Mouse (Mus musculus): ENCODE measurements at regions not wholly inside any gene's neighbourhood (a gene's known extent, or its start where the extent isn't known, plus 50 kb on each side); places are given as distances from the start of the nearest gene placed in this dataset.
"Not testable (repeated sequence)": the region's sequence is repeated elsewhere in the genome, so short reads cannot be mapped to it uniquely, and the experiment has no call there.

GRCm38 (mm10) chr3:57947331-57947730 is 99.5 kb upstream of the Pfn2 start:
- 92% methylated on average over 2 of the region's 2 CpGs for WGBS
- Histone ChIP-seq H3K27ac (replicated peaks; ENCODE audit: low read depth, low read length) (no peak overlapping the region), H3K4me2 (ENCODE audit: low read depth, low read length) (no peak overlapping the region), H3K27me3 (ENCODE audit: control insufficient read depth, insufficient read depth, low read length) (no peaks in the 10 kb centered on the region), H3K4me3 (ENCODE audit: low read depth, low read length) (no peak overlapping the region), H3K4me1 (ENCODE audit: control insufficient read depth, insufficient read depth, low read length) (no peaks in the 10 kb centered on the region), H3K36me3 (replicated peaks; ENCODE audit: control insufficient read depth, insufficient read depth, low read depth, low read length) (no peaks in the 10 kb centered on the region), H3K9ac (replicated peaks; ENCODE audit: low read length) (no peak overlapping the region), H3K9me3 (replicated peaks; ENCODE audit: control insufficient read depth, low read length) (no peaks in the 10 kb centered on the region)
- no peak for ATAC-seq (replicated peaks; ENCODE audit: insufficient number of reproducible peaks, low FRiP score, low TSS enrichment, low read depth)
- no peak for DNase-seq (ENCODE audit: low spot score)

GRCm38 (mm10) chr3:57948720-57949119 is 100.8 kb upstream of the Pfn2 start:
- Histone ChIP-seq H3K4me2 (ENCODE audit: low read depth, low read length) (no peak overlapping the region), H3K9ac (replicated peaks; ENCODE audit: low read length) (no peak overlapping the region), H3K9me3 (replicated peaks; ENCODE audit: control insufficient read depth, low read length) (no peaks in the 10 kb centered on the region), H3K36me3 (replicated peaks; ENCODE audit: control insufficient read depth, insufficient read depth, low read depth, low read length) (no peaks in the 10 kb centered on the region), H3K27me3 (ENCODE audit: control insufficient read depth, insufficient read depth, low read length) (no peaks in the 10 kb centered on the region), H3K4me3 (ENCODE audit: low read depth, low read length) (no peak overlapping the region), H3K4me1 (ENCODE audit: control insufficient read depth, insufficient read depth, low read length) (no peaks in the 10 kb centered on the region), H3K27ac (replicated peaks; ENCODE audit: low read depth, low read length) (no peak overlapping the region)
- ATAC-seq (replicated peaks; ENCODE audit: insufficient number of reproducible peaks, low FRiP score, low TSS enrichment, low read depth) (no peak), DNase-seq (ENCODE audit: low spot score) (no peak)
- WGBS, result 87% methylated on average over 1 of the region's 1 CpGs

DNA sequence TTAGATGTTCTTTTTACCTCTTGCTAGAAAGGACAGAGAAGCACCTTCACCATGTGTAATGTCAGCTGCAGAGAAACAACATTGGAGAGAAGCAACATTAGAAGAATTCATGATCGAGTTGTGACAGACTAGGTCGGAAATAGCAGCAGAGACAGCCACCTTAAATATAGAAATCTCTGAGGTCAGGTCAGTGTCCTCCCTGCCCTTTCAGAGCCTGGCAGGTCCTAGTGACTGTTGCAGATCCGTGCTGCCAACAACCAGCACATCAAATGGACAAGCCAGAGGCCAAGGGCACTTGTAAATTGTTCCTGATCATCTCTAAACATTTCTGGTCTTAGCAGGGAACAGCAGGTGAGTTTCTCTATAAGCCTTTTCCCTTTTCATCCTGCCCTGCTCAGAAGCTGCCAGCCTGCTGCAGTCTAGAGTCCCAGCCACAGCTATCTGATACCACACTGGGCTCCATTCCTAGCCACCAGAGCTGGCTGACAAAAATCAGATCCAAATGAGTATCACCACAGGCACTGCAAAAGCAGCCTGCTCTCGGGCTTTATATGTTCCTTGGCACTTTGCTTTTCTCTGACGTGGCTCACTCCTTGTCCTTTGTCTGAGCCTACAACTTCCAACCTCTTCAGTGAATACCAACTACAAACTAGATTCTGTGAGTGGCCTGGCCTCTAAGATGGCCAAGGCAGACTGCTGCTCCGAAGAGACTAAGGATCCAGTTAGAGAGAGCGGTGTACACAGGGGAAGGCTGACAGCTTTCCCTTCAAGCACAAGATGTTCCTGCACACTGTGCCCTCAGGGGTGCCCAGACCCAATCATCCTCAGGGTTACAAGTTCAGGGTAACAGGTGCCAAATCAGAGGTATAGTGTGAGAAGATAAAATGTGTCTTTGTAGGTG is 102.8 kb upstream of the Pfn2 start:
- H3K27me3 ChIP-seq (ENCODE audit: control insufficient read depth, insufficient read depth, low read length), result no peaks in the 10 kb centered on the region
- 61% methylated on average over 7 of the region's 7 CpGs for WGBS
- no peaks in the 10 kb centered on the region for H3K9me3 ChIP-seq (replicated peaks; ENCODE audit: control insufficient read depth, low read length)
- no peak for ATAC-seq (replicated peaks; ENCODE audit: insufficient number of reproducible peaks, low FRiP score, low TSS enrichment, low read depth)
- no peak overlapping the region for H3K27ac ChIP-seq (replicated peaks; ENCODE audit: low read depth, low read length)
- H3K4me3 ChIP-seq (ENCODE audit: low read depth, low read length), result no peak overlapping the region
- no peaks in the 10 kb centered on the region for H3K36me3 ChIP-seq (replicated peaks; ENCODE audit: control insufficient read depth, insufficient read depth, low read depth, low read length)
- no peak overlapping the region for H3K9ac ChIP-seq (replicated peaks; ENCODE audit: low read length)
- no peak for DNase-seq (ENCODE audit: low spot score)
- no peak overlapping the region for H3K4me2 ChIP-seq (ENCODE audit: low read depth, low read length)
- H3K4me1 ChIP-seq (ENCODE audit: control insufficient read depth, insufficient read depth, low read length), result no peaks in the 10 kb centered on the region

GRCm38 (mm10) chr3:57951438-57951837 is 103.6 kb upstream of the Pfn2 start:
- ATAC-seq (replicated peaks; ENCODE audit: insufficient number of reproducible peaks, low FRiP score, low TSS enrichment, low read depth) (no peak), DNase-seq (ENCODE audit: low spot score) (no peak)
- no peaks in the 10 kb centered on the region for H3K4me1 ChIP-seq (ENCODE audit: control insufficient read depth, insufficient read depth, low read length)
- WGBS, result 40% methylated on average over 5 of the region's 5 CpGs
- H3K36me3 ChIP-seq (replicated peaks; ENCODE audit: control insufficient read depth, insufficient read depth, low read depth, low read length), result no peaks in the 10 kb centered on the region
- H3K9me3 ChIP-seq (replicated peaks; ENCODE audit: control insufficient read depth, low read length), result no peaks in the 10 kb centered on the region
- H3K4me2 ChIP-seq (ENCODE audit: low read depth, low read length), result no peak overlapping the region
- no peak overlapping the region for H3K4me3 ChIP-seq (ENCODE audit: low read depth, low read length)
- no peaks in the 10 kb centered on the region for H3K27me3 ChIP-seq (ENCODE audit: control insufficient read depth, insufficient read depth, low read length)
- H3K9ac ChIP-seq (replicated peaks; ENCODE audit: low read length), result no peak overlapping the region
- no peak overlapping the region for H3K27ac ChIP-seq (replicated peaks; ENCODE audit: low read depth, low read length)

- Histone ChIP-seq H3K9ac (replicated peaks; ENCODE audit: low read length) (no peak overlapping the region), H3K4me3 (ENCODE audit: low read depth, low read length) (no peak overlapping the region), H3K27ac (replicated peaks; ENCODE audit: low read depth, low read length) (no peak overlapping the region), H3K27me3 (ENCODE audit: control insufficient read depth, insufficient read depth, low read length) (no peaks in the 10 kb centered on the region), H3K4me1 (ENCODE audit: control insufficient read depth, insufficient read depth, low read length) (no peaks in the 10 kb centered on the region), H3K9me3 (replicated peaks; ENCODE audit: control insufficient read depth, low read length) (no peaks in the 10 kb centered on the region), H3K36me3 (replicated peaks; ENCODE audit: control insufficient read depth, insufficient read depth, low read depth, low read length) (no peaks in the 10 kb centered on the region), H3K4me2 (ENCODE audit: low read depth, low read length) (no peak overlapping the region)
- 81% methylated on average over 4 of the region's 4 CpGs for WGBS
- DNase-seq (ENCODE audit: low spot score), result no peak
- no peak for ATAC-seq (replicated peaks; ENCODE audit: insufficient number of reproducible peaks, low FRiP score, low TSS enrichment, low read depth)
Measured at GRCm38 (mm10) chr3:57957352-57957751, 109.5 kb upstream of the Pfn2 start.

DNA sequence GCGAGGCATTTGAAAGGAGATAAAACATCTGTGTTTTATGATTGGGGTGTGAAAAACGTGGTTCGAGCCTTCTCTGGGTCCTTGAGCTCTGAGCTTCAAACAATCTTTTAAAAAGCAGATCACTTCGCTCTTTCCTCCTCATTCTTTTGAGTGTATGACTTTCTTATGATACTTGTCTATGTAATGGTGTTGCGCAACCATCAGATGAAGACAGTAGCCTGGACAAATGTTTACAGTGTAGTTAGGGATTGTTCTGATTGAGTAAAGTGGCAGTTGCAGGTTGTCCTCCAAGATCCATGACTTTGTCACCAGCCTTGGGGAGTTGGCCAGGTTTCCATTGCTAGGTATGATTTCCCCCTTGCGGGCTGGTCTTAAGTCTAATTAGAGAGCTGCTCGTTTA is 116.1 kb upstream of the Pfn2 start:
- H3K4me3 ChIP-seq (ENCODE audit: low read depth, low read length), result no peak overlapping the region
- no peaks in the 10 kb centered on the region for H3K36me3 ChIP-seq (replicated peaks; ENCODE audit: control insufficient read depth, insufficient read depth, low read depth, low read length)
- H3K27ac ChIP-seq (replicated peaks; ENCODE audit: low read depth, low read length), result no peak overlapping the region
- no peak for ATAC-seq (replicated peaks; ENCODE audit: insufficient number of reproducible peaks, low FRiP score, low TSS enrichment, low read depth)
- no peak for DNase-seq (ENCODE audit: low spot score)
- H3K4me1 ChIP-seq (ENCODE audit: control insufficient read depth, insufficient read depth, low read length), result no peaks in the 10 kb centered on the region
- 92% methylated on average over 7 of the region's 7 CpGs for WGBS
- no peaks in the 10 kb centered on the region for H3K27me3 ChIP-seq (ENCODE audit: control insufficient read depth, insufficient read depth, low read length)
- no peaks in the 10 kb centered on the region for H3K9me3 ChIP-seq (replicated peaks; ENCODE audit: control insufficient read depth, low read length)
- H3K9ac ChIP-seq (replicated peaks; ENCODE audit: low read length), result no peak overlapping the region
- no peak overlapping the region for H3K4me2 ChIP-seq (ENCODE audit: low read depth, low read length)

- H3K4me2 ChIP-seq (ENCODE audit: low read depth, low read length); H3K27me3 ChIP-seq (ENCODE audit: control insufficient read depth, insufficient read depth, low read length); H3K27ac ChIP-seq (replicated peaks; ENCODE audit: low read depth, low read length); DNase-seq (ENCODE audit: low spot score); H3K9me3 ChIP-seq (replicated peaks; ENCODE audit: control insufficient read depth, low read length); ATAC-seq (replicated peaks; ENCODE audit: insufficient number of reproducible peaks, low FRiP score, low TSS enrichment, low read depth); H3K4me3 ChIP-seq (ENCODE audit: low read depth, low read length); H3K9ac ChIP-seq (replicated peaks; ENCODE audit: low read length); H3K36me3 ChIP-seq (replicated peaks; ENCODE audit: control insufficient read depth, insufficient read depth, low read depth, low read length); H3K4me1 ChIP-seq (ENCODE audit: control insufficient read depth, insufficient read depth, low read length): not testable (repeated sequence)
- 81% methylated on average over 2 of the region's 2 CpGs for WGBS
Measured at GRCm38 (mm10) chr3:57970614-57971013, 122.7 kb upstream of the Pfn2 start.

GRCm38 (mm10) chr3:57972469-57973245 is 124.8 kb upstream of the Pfn2 start:
- WGBS, result 59% methylated on average over 6 of the region's 6 CpGs
- no peaks in the 10 kb centered on the region for H3K36me3 ChIP-seq (replicated peaks; ENCODE audit: control insufficient read depth, insufficient read depth, low read depth, low read length)

More at GRCm38 (mm10) chr3:57972469-57973245, 124.8 kb upstream of the Pfn2 start:
- Histone ChIP-seq H3K9ac (replicated peaks; ENCODE audit: low read length) (no peak overlapping the region), H3K4me3 (ENCODE audit: low read depth, low read length) (no peak overlapping the region), H3K9me3 (replicated peaks; ENCODE audit: control insufficient read depth, low read length) (no peaks in the 10 kb centered on the region), H3K4me2 (ENCODE audit: low read depth, low read length) (no peak overlapping the region), H3K27ac (replicated peaks; ENCODE audit: low read depth, low read length) (0 out of 2 replicates have a peak overlapping the region, but pooled peaks have one; percentile 4), H3K4me1 (ENCODE audit: control insufficient read depth, insufficient read depth, low read length) (no peaks in the 10 kb centered on the region; the same call in 1 of the 2 replicates), H3K27me3 (ENCODE audit: control insufficient read depth, insufficient read depth, low read length) (no peaks in the 10 kb centered on the region)
- DNase-seq (ENCODE audit: low spot score) (no peak), ATAC-seq (replicated peaks; ENCODE audit: insufficient number of reproducible peaks, low FRiP score, low TSS enrichment, low read depth) (no peak)

Measured in embryonic facial prominence, embryonic 11.5 days (tissue).